Mouse (Mus musculus): ENCODE measurements at regions not wholly inside any gene's neighbourhood (a gene's known extent, or its start where the extent isn't known, plus 50 kb on each side); places are given as distances from the start of the nearest gene placed in this dataset.

GRCm38 (mm10) chr7:133497551-133497950, 104.4 kb downstream of the Tex36 start:
- TF ChIP-seq KAT2A (conservative IDR thresholded peaks at IDR 0.05; ENCODE audit: low read depth, low read length) (no peak), MYC (IDR thresholded peaks at IDR 0.05; ENCODE audit: low read depth, low read length) (no peak), CTCF (IDR thresholded peaks at IDR 0.05 in 2 of 3, conservative IDR thresholded peaks at IDR 0.05 in 1 of 3; ENCODE audit: control insufficient read depth in 1 of 3, insufficient read depth in 1 of 3, low read depth in 2 of 3, low read length in 3 of 3, poor library complexity in 1 of 3, severe bottlenecking in 1 of 3) (no peak), MAX (IDR thresholded peaks at IDR 0.05; ENCODE audit: low read length) (no peak), MXI1 (IDR thresholded peaks at IDR 0.05; ENCODE audit: low read depth, low read length) (no peak), POLR2AphosphoS5 (IDR thresholded peaks at IDR 0.05; ENCODE audit: borderline replicate concordance, low read depth, low read length) (no peak)
